Mouse (Mus musculus) liver, embryonic 14.5 days (tissue): ENCODE data around the gene Rpl13. TPM values are rescaled to one million over a fixed set of nuclear protein-coding genes. Genes with fewer than 3 reads are reported as not detected.

Source experiments
- ATAC-seq: fragments of 200-750 bp; cut with Nextera tagmentation; 2 replicates; pipeline ENCODE4 v1.8.0; 2017; ENCODE audit warnings: moderate number of reproducible peaks, mild to moderate bottlenecking, moderate library complexity; ENCODE audit not compliant: insufficient read depth
- DNase-seq, 3 experiments: peaks; one replicate each; pipeline ENCODE4 v3.0.0-alpha.2; 2012 to 2013; ENCODE audit warnings: low read depth in 3 of 3, low spot score in 3 of 3
- H3K27ac ChIP-seq: fragments of 300-500 bp; sonication (generic); 2 replicates; pipeline ENCODE4 v1.5.1; 2014; ENCODE audit warnings: moderate library complexity, mild to moderate bottlenecking, control low read depth, inconsistent platforms
- H3K27me3 ChIP-seq: fragments of 300-500 bp; sonication (generic); 2 replicates; pipeline ENCODE4 v1.6.1; 2014; ENCODE audit warnings: mild to moderate bottlenecking, low read length, moderate library complexity; ENCODE audit not compliant: control insufficient read depth, insufficient read depth
- H3K36me3 ChIP-seq: fragments of 300-500 bp; sonication (generic); replicated peaks from 2 replicates; pipeline ENCODE4 v1.6.1; 2014; ENCODE audit warnings: low read depth; ENCODE audit not compliant: control insufficient read depth, insufficient read depth
- H3K4me1 ChIP-seq, 2 experiments: fragments of 200-500 bp in 1 of 2; fragments of 300-500 bp in 1 of 2; sonication (generic) in 1 of 2; replicated peaks; 2 replicates each; pipeline ENCODE4 v1.6.1; 2012 to 2014; ENCODE audit warnings: antibody characterized with exemption in 1 of 2, inconsistent platforms in 1 of 2, low read length in 1 of 2; ENCODE audit not compliant: control insufficient read depth in 2 of 2, insufficient read depth in 2 of 2
- H3K4me2 ChIP-seq: fragments of 300-500 bp; sonication (generic); 2 replicates; pipeline ENCODE4 v1.6.1; 2014; ENCODE audit warnings: low read depth, mild to moderate bottlenecking, control low read depth, moderate library complexity
- H3K4me3 ChIP-seq, 2 experiments: fragments of 200-500 bp in 1 of 2; fragments of 300-500 bp in 1 of 2; sonication (generic) in 1 of 2; 2 replicates each; pipeline ENCODE4 v1.5.1; 2012 to 2014; ENCODE audit warnings: low read depth in 2 of 2, low read length in 2 of 2, mild to moderate bottlenecking in 2 of 2, control low read depth in 1 of 2, inconsistent platforms in 1 of 2, moderate library complexity in 1 of 2; ENCODE audit not compliant: insufficient read depth in 1 of 2
- H3K9ac ChIP-seq: fragments of 300-500 bp; sonication (generic); replicated peaks from 2 replicates; pipeline ENCODE4 v1.6.1; 2014; ENCODE audit warnings: mild to moderate bottlenecking, control low read depth, moderate library complexity
- H3K9me3 ChIP-seq: fragments of 300-500 bp; sonication (generic); 2 replicates; pipeline ENCODE4 v1.6.1; 2016; ENCODE audit warnings: low read length, mixed read lengths; ENCODE audit not compliant: control insufficient read depth
- CTCF ChIP-seq: IDR thresholded peaks from 2 replicates; pipeline ENCODE4 v1.5.1; 2016; ENCODE audit warnings: antibody characterized with exemption, low read depth, control low read depth
- EP300 ChIP-seq: IDR thresholded peaks from 2 replicates; pipeline ENCODE4 v1.6.1; 2016; ENCODE audit warnings: antibody characterized with exemption, low read depth
- WGBS: fragments of 180-500 bp; shearing (Covaris S2); extraction: QIAGEN DNeasy Blood & Tissue Kit; methylation state at CpG from one replicate; pipeline ENCODE4 v1.1.7; 2014; ENCODE audit not compliant: insufficient replicate concordance; 5-methylcytosine and 5-hydroxymethylcytosine counted together
- polyA plus RNA-seq, 2 experiments: library from polyadenylated mRNA; depleted of rRNA in 1 of 2; stranded (reverse) in 1 of 2; unstranded in 1 of 2; fragments of >200 nt; fragmentation: Nextera tagmentation in 1 of 2; extraction: Ambion mirVana in 1 of 2; gene quantifications; 2 replicates each; pipeline versions ENCODE4 v1.2.1 to v1.2.3; 2012 to 2014

Gene Rpl13
- polyA plus RNA-seq, 2 experiments, result 1,179 to 1,385 TPM

GRCm38 (mm10) chr8:123083610-123084009, 18.5 kb upstream of the Rpl13 start:
- no peaks in the 10 kb centered on the region for H3K27me3 ChIP-seq
- ATAC-seq, result no peak
- TF ChIP-seq CTCF (no peak), EP300 (no peak)
- no peak overlapping the region for H3K27ac ChIP-seq
- H3K4me1 ChIP-seq, result no peaks in the 10 kb centered on the region
- DNase-seq, result no peak
- no peak overlapping the region for H3K4me2 ChIP-seq
- 82% methylated on average over 12 of the region's 12 CpGs for WGBS
- peaks cover 14% of the 10 kb centered on the region for H3K36me3 ChIP-seq
- H3K4me3 ChIP-seq, result no peak overlapping the region
- no peaks in the 10 kb centered on the region for H3K9me3 ChIP-seq
- no peak overlapping the region for H3K9ac ChIP-seq

- Histone ChIP-seq H3K9me3 (no peaks in the 10 kb centered on the region), H3K4me1 (no peaks in the 10 kb centered on the region), H3K4me3 (no peak overlapping the region), H3K4me2 (no peak overlapping the region), H3K27ac (no peak overlapping the region), H3K27me3 (no peaks in the 10 kb centered on the region), H3K36me3 (peaks cover 11% of the 10 kb centered on the region), H3K9ac (no peak overlapping the region)
- ATAC-seq (no peak), DNase-seq (no peak)
- 73% methylated on average over 9 of the region's 9 CpGs for WGBS
- no peak for TF ChIP-seq CTCF
- no peak for TF ChIP-seq EP300
These were observed 14.9 kb upstream of the Rpl13 start for GRCm38 (mm10) chr8:123087289-123087688.

- DNase-seq, result no peak
- WGBS, result 83% methylated on average over 11 of the region's 11 CpGs
- Histone ChIP-seq H3K4me3 (no peak overlapping the region), H3K4me2 (no peak overlapping the region), H3K9me3 (no peaks in the 10 kb centered on the region), H3K9ac (no peak overlapping the region), H3K36me3 (no peaks in the 10 kb centered on the region; the same call in 1 of the 2 replicates), H3K27ac (no peak overlapping the region), H3K27me3 (no peaks in the 10 kb centered on the region), H3K4me1 (peaks cover 0 to 4% of the 10 kb centered on the region in 2 experiments; a peak in 3 of 4 replicates)
- no peak for ATAC-seq
- TF ChIP-seq CTCF (no peak), EP300 (no peak)
These were observed 4.9 kb upstream of the Rpl13 start for GRCm38 (mm10) chr8:123097216-123097615.

- Histone ChIP-seq H3K27ac (no peak overlapping the region), H3K27me3 (no peaks in the 10 kb centered on the region), H3K9me3 (no peaks in the 10 kb centered on the region), H3K36me3 (no peaks in the 10 kb centered on the region; the same call in 1 of the 2 replicates), H3K4me2 (no peak overlapping the region), H3K9ac (no peak overlapping the region), H3K4me1 (peaks cover 0 to 4% of the 10 kb centered on the region in 2 experiments; a peak in 3 of 4 replicates), H3K4me3 (no peak overlapping the region)
- no peak for TF ChIP-seq CTCF
- no peak for TF ChIP-seq EP300
- ATAC-seq (no peak), DNase-seq (no peak)
- WGBS, result 79% methylated on average over 12 of the region's 12 CpGs
These were observed 4.2 kb upstream of the Rpl13 start for GRCm38 (mm10) chr8:123097786-123098584.

GRCm38 (mm10) chr8:123100288-123100687, 1.9 kb upstream of the Rpl13 start:
- no peak overlapping the region for H3K9ac ChIP-seq
- TF ChIP-seq CTCF (no peak), EP300 (no peak)
- DNase-seq, result no peak
- H3K4me1 ChIP-seq, result peaks cover 4 to 6% of the 10 kb centered on the region in 2 experiments
- no peaks in the 10 kb centered on the region for H3K27me3 ChIP-seq
- no peak overlapping the region for H3K4me2 ChIP-seq
- H3K9me3 ChIP-seq, result no peaks in the 10 kb centered on the region
- 58% methylated on average over 8 of the region's 8 CpGs for WGBS
- peaks cover 22% of the 10 kb centered on the region for H3K36me3 ChIP-seq
- H3K4me3 ChIP-seq, result no peak overlapping the region
- no peak for ATAC-seq
- no peak overlapping the region for H3K27ac ChIP-seq
